Mouse (Mus musculus) megakaryocyte, embryonic 14.5 days (primary cell): ENCODE measurements around the gene Ppp2r1b.

Experiments used
- FLI1 ChIP-seq: IDR thresholded peaks from 2 replicates; pipeline ENCODE4 v1.6.1; 2012; ENCODE audit warnings: low read length, inconsistent platforms, mixed read lengths
- GATA1 ChIP-seq: IDR thresholded peaks from 3 replicates; pipeline ENCODE4 v1.6.1; 2012; ENCODE audit warnings: mixed read lengths, low read length, inconsistent platforms, borderline replicate concordance

DNA sequence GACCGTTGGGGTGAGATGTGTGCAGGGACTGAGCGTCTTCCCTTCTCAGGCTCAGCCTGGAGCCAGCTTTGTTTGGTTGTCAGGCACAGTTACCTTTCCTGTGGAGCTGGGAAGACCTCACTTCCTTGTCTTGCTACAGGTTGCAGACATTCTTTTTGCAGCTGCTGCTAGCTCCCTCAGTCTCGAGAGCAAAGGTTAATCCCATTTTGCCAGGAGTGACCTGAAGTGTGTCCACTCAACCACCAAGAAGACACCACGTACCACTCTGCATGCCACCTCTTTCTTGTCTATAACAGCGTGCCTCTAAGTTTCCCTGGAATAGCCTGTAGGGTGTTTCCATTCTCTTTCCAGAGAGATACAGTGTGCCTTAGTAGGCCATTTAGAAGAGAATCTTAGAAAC, 3.7 kb downstream of the Ppp2r1b start:
- no peak for TF ChIP-seq GATA1
- no peak for TF ChIP-seq FLI1
